Mouse (Mus musculus) spleen, adult 2 months (tissue): ENCODE data around the gene Nop58. TPM values are rescaled to one million over a fixed set of nuclear protein-coding genes. Genes with fewer than 3 reads are reported as not detected.
A peak's percentile ranks its signal among the peaks of the same experiment; 100 is the strongest.

Experiments used
- DNase-seq, 2 experiments: peaks; one replicate each; pipeline versions ENCODE4 v3.0.0 to v3.0.0-alpha.2; 2012 to 2021; ENCODE audit warnings: low spot score in 2 of 2, low read depth in 1 of 2
- H3K27ac ChIP-seq: fragments of 200-500 bp; 2 replicates; pipeline ENCODE4 v1.5.1; 2012; ENCODE audit warnings: low read length, inconsistent platforms; ENCODE audit not compliant: insufficient read depth
- H3K27me3 ChIP-seq: fragments of 200-500 bp; 2 replicates; pipeline ENCODE4 v1.6.1; 2012; ENCODE audit warnings: mild to moderate bottlenecking, moderate library complexity, low read length, inconsistent platforms; ENCODE audit not compliant: control insufficient read depth, insufficient read depth
- H3K36me3 ChIP-seq: fragments of 200-500 bp; 2 replicates; pipeline ENCODE4 v1.6.1; 2012; ENCODE audit warnings: mild to moderate bottlenecking, low read length, inconsistent platforms; ENCODE audit not compliant: control insufficient read depth, insufficient read depth
- H3K4me1 ChIP-seq: fragments of 200-500 bp; 2 replicates; pipeline ENCODE4 v1.6.1; 2011; ENCODE audit warnings: inconsistent platforms; ENCODE audit not compliant: control insufficient read depth, insufficient read depth, insufficient read length
- H3K4me3 ChIP-seq: fragments of 200-500 bp; 2 replicates; pipeline ENCODE4 v1.5.1; 2011; ENCODE audit warnings: mild to moderate bottlenecking, inconsistent platforms; ENCODE audit not compliant: insufficient read depth, insufficient read length; ENCODE audit errors: extremely low read depth
- CTCF ChIP-seq: fragments of 200-500 bp; IDR thresholded peaks from 2 replicates; pipeline ENCODE4 v1.5.1; 2011; ENCODE audit warnings: mild to moderate bottlenecking, inconsistent platforms; ENCODE audit not compliant: insufficient read depth, insufficient read length, insufficient replicate concordance; ENCODE audit errors: extremely low read depth
- POLR2A ChIP-seq: fragments of 200-500 bp; IDR thresholded peaks from 2 replicates; pipeline ENCODE4 v1.6.1; 2011; ENCODE audit warnings: low read depth, low read length, inconsistent platforms
- WGBS: fragments of 180-500 bp; shearing (Covaris S2); methylation state at CpG from one replicate; pipeline ENCODE4 v1.1.7; 2018; 5-methylcytosine and 5-hydroxymethylcytosine counted together
- polyA plus RNA-seq: library from polyadenylated mRNA; depleted of rRNA; stranded (reverse); fragments of >200 nt; gene quantifications from 2 replicates; pipeline ENCODE4 v1.2.3, GENCODE M21; 2012

Nop58 gene
- polyA plus RNA-seq, 1 experiment = 16.0 TPM

GRCm38 (mm10) chr1:59683926-59684818 lies 599 bp upstream of the Nop58 start:
- peak overlapping the region; percentile 52 for H3K4me3 ChIP-seq
- no peaks in the 10 kb centered on the region for H3K27me3 ChIP-seq
- H3K27ac ChIP-seq = 0 out of 2 replicates have a peak overlapping the region, but pooled peaks have one; percentile 30
- H3K36me3 ChIP-seq = no peaks in the 10 kb centered on the region
- 11% methylated on average over 11 of the region's 11 CpGs for whole genome bisulfite sequencing
- no peak for TF ChIP-seq CTCF
- no peak for TF ChIP-seq POLR2A
- peaks cover 14% of the 10 kb centered on the region; the same call in 1 of the 2 replicates for H3K4me1 ChIP-seq
- peak in 1 of 2 experiments; percentile 10 for DNase-seq

- H3K4me3 ChIP-seq = no peak overlapping the region
- DNase-seq = no peak
- peaks cover 5% of the 10 kb centered on the region for H3K36me3 ChIP-seq
- no peak overlapping the region for H3K27ac ChIP-seq
- H3K4me1 ChIP-seq = peaks cover 14% of the 10 kb centered on the region; the same call in 1 of the 2 replicates
- TF ChIP-seq CTCF = no peak
- TF ChIP-seq POLR2A = no peak
- no peaks in the 10 kb centered on the region for H3K27me3 ChIP-seq
- WGBS = 36% methylated on average over 1 of the region's 1 CpGs
Observed at GRCm38 (mm10) chr1:59687493-59687892, 2.7 kb downstream of the Nop58 start.

- Histone ChIP-seq H3K27ac (no peak overlapping the region), H3K4me1 (peaks cover 11% of the 10 kb centered on the region; the same call in 1 of the 2 replicates), H3K36me3 (peaks cover 11% of the 10 kb centered on the region), H3K27me3 (no peaks in the 10 kb centered on the region), H3K4me3 (no peak overlapping the region)
- TF ChIP-seq POLR2A (no peak), CTCF (no peak)
- DNase-seq = no peak
- 91% methylated on average over 5 of the region's 5 CpGs for WGBS
Observed at GRCm38 (mm10) chr1:59690467-59690866, 5.7 kb downstream of the Nop58 start.

GRCm38 (mm10) chr1:59697751-59698150 lies 13.0 kb downstream of the Nop58 start:
- Histone ChIP-seq H3K27ac (no peak overlapping the region), H3K27me3 (no peaks in the 10 kb centered on the region), H3K36me3 (peaks cover 28% of the 10 kb centered on the region), H3K4me3 (no peak overlapping the region), H3K4me1 (no peaks in the 10 kb centered on the region)
- TF ChIP-seq CTCF (no peak), POLR2A (no peak)
- no peak for DNase-seq
- WGBS = 90% methylated on average over 5 of the region's 5 CpGs

GRCm38 (mm10) chr1:59698207-59698606 lies 13.4 kb downstream of the Nop58 start:
- no peak overlapping the region for H3K27ac ChIP-seq
- no peak overlapping the region for H3K4me3 ChIP-seq
- DNase-seq = no peak
- no peaks in the 10 kb centered on the region for H3K27me3 ChIP-seq
- 96% methylated on average over 3 of the region's 3 CpGs for WGBS
- H3K36me3 ChIP-seq = peaks cover 28% of the 10 kb centered on the region
- no peaks in the 10 kb centered on the region for H3K4me1 ChIP-seq
- no peak for TF ChIP-seq POLR2A
- no peak for TF ChIP-seq CTCF

GRCm38 (mm10) chr1:59701766-59702165 lies 17.0 kb downstream of the Nop58 start:
- WGBS = 96% methylated on average over 1 of the region's 1 CpGs
- H3K4me1 ChIP-seq = no peaks in the 10 kb centered on the region
- no peak overlapping the region for H3K27ac ChIP-seq
- no peaks in the 10 kb centered on the region for H3K27me3 ChIP-seq
- H3K36me3 ChIP-seq = peaks cover 27% of the 10 kb centered on the region
- no peak for DNase-seq
- TF ChIP-seq POLR2A (no peak), CTCF (no peak)
- H3K4me3 ChIP-seq = no peak overlapping the region

- whole genome bisulfite sequencing = 26% methylated on average over 4 of the region's 4 CpGs
- Histone ChIP-seq H3K36me3 (no peaks in the 10 kb centered on the region), H3K27me3 (no peaks in the 10 kb centered on the region), H3K4me3 (no peak overlapping the region), H3K4me1 (no peaks in the 10 kb centered on the region), H3K27ac (no peak overlapping the region)
- TF ChIP-seq CTCF (no peak), POLR2A (no peak)
- peak in 1 of 2 experiments; percentile 8 for DNase-seq
Observed at GRCm38 (mm10) chr1:59719900-59720299, 35.1 kb downstream of the Nop58 start.
